Mouse (Mus musculus): ENCODE results near the gene Grem1. TPM values are rescaled to one million over a fixed set of nuclear protein-coding genes. Genes with fewer than 3 reads are reported as not detected.

Grem1 gene
- polyA plus RNA-seq (2015; fragmentation: Nextera tagmentation; extraction: Ambion mirVana): 2.3 and 3.3 TPM in 2 replicates

- ATAC-seq (ENCODE audit: low FRiP score, low TSS enrichment) (peak; percentile 45), DNase-seq (ENCODE audit: low spot score) (peak; percentile 34)
- Histone ChIP-seq H3K4me3 (ENCODE audit: low read depth, low read length) (peak within 1 kb of the TSS; percentile 45), H3K4me2 (replicated peaks; ENCODE audit: low read depth) (peak within 1 kb of the TSS; percentile 67), H3K9ac (ENCODE audit: low read length) (peak within 1 kb of the TSS; percentile 47), H3K27ac (replicated peaks) (peak within 1 kb of the TSS; percentile 24; the same call in 1 of the 2 replicates), H3K36me3 (ENCODE audit: control insufficient read depth, insufficient read depth, low read length) (no peaks in the 10 kb centered on the region), H3K9me3 (ENCODE audit: control insufficient read depth, low read length) (no peaks in the 10 kb centered on the region), H3K27me3 (ENCODE audit: control insufficient read depth, insufficient read depth, low read length) (no peaks in the 10 kb centered on the region; the same call in 1 of the 2 replicates), H3K4me1 (replicated peaks; ENCODE audit: control insufficient read depth, insufficient read depth) (peaks cover 2% of the 10 kb centered on the region; the same call in 1 of the 2 replicates)
- TF ChIP-seq CTCF (IDR thresholded peaks at IDR 0.05; ENCODE audit: low read depth) (no peak), EP300 (optimal IDR thresholded peaks at IDR 0.05) (no peak)
- WGBS: 1% methylated on average over 59 of the region's 64 CpGs
Observed at GRCm38 (mm10) chr2:113758311-113759161, at the start of gene Grem1. Grem1 (minus strand) TSS chr2:113758646.

GRCm38 (mm10) chr2:113807640-113808039 is 49.2 kb upstream of the Grem1 start:
- Histone ChIP-seq H3K4me1 (replicated peaks; ENCODE audit: control insufficient read depth, insufficient read depth) (no peaks in the 10 kb centered on the region), H3K9me3 (ENCODE audit: control insufficient read depth, low read length) (no peaks in the 10 kb centered on the region), H3K4me3 (ENCODE audit: low read depth, low read length) (no peak overlapping the region), H3K27me3 (ENCODE audit: control insufficient read depth, insufficient read depth, low read length) (no peaks in the 10 kb centered on the region), H3K4me2 (replicated peaks; ENCODE audit: low read depth) (no peak overlapping the region), H3K9ac (ENCODE audit: low read length) (no peak overlapping the region), H3K27ac (replicated peaks) (no peak overlapping the region), H3K36me3 (ENCODE audit: control insufficient read depth, insufficient read depth, low read length) (no peaks in the 10 kb centered on the region)
- 23% methylated on average over 9 of the region's 9 CpGs for WGBS
- DNase-seq (ENCODE audit: low spot score): peak; percentile 73
- no peak for ATAC-seq (ENCODE audit: low FRiP score, low TSS enrichment)
- TF ChIP-seq CTCF (IDR thresholded peaks at IDR 0.05; ENCODE audit: low read depth) (peak; percentile 81), EP300 (optimal IDR thresholded peaks at IDR 0.05) (no peak)

- Histone ChIP-seq H3K36me3 (ENCODE audit: control insufficient read depth, insufficient read depth, low read length) (no peaks in the 10 kb centered on the region), H3K9ac (ENCODE audit: low read length) (no peak overlapping the region), H3K27me3 (ENCODE audit: control insufficient read depth, insufficient read depth, low read length) (no peaks in the 10 kb centered on the region), H3K4me2 (replicated peaks; ENCODE audit: low read depth) (no peak overlapping the region), H3K4me3 (ENCODE audit: low read depth, low read length) (no peak overlapping the region), H3K27ac (replicated peaks) (no peak overlapping the region), H3K4me1 (replicated peaks; ENCODE audit: control insufficient read depth, insufficient read depth) (no peaks in the 10 kb centered on the region), H3K9me3 (ENCODE audit: control insufficient read depth, low read length) (no peaks in the 10 kb centered on the region)
- ATAC-seq (ENCODE audit: low FRiP score, low TSS enrichment) (no peak), DNase-seq (ENCODE audit: low spot score) (no peak)
- TF ChIP-seq CTCF (IDR thresholded peaks at IDR 0.05; ENCODE audit: low read depth) (no peak), EP300 (optimal IDR thresholded peaks at IDR 0.05) (no peak)
- WGBS: 60% methylated on average over 10 of the region's 10 CpGs
Observed at GRCm38 (mm10) chr2:113806851-113807577, 48.6 kb upstream of the Grem1 start.

GRCm38 (mm10) chr2:113805765-113806164 is 47.3 kb upstream of the Grem1 start:
- H3K36me3 ChIP-seq (ENCODE audit: control insufficient read depth, insufficient read depth, low read length): no peaks in the 10 kb centered on the region
- WGBS: 69% methylated on average over 4 of the region's 4 CpGs

GRCm38 (mm10) chr2:113803753-113804152 is 45.3 kb upstream of the Grem1 start:
- no peak overlapping the region for H3K4me3 ChIP-seq (ENCODE audit: low read depth, low read length)
- no peaks in the 10 kb centered on the region for H3K4me1 ChIP-seq (replicated peaks; ENCODE audit: control insufficient read depth, insufficient read depth)
- no peak overlapping the region for H3K4me2 ChIP-seq (replicated peaks; ENCODE audit: low read depth)
- no peak overlapping the region for H3K9ac ChIP-seq (ENCODE audit: low read length)
- TF ChIP-seq EP300 (optimal IDR thresholded peaks at IDR 0.05): no peak
- TF ChIP-seq CTCF (IDR thresholded peaks at IDR 0.05; ENCODE audit: low read depth): no peak
- no peaks in the 10 kb centered on the region for H3K9me3 ChIP-seq (ENCODE audit: control insufficient read depth, low read length)
- ATAC-seq (ENCODE audit: low FRiP score, low TSS enrichment): no peak
- DNase-seq (ENCODE audit: low spot score): no peak
- no peaks in the 10 kb centered on the region for H3K27me3 ChIP-seq (ENCODE audit: control insufficient read depth, insufficient read depth, low read length)
- H3K27ac ChIP-seq (replicated peaks): no peak overlapping the region
- 44% methylated on average over 1 of the region's 1 CpGs for WGBS
- no peaks in the 10 kb centered on the region for H3K36me3 ChIP-seq (ENCODE audit: control insufficient read depth, insufficient read depth, low read length)

More at GRCm38 (mm10) chr2:113805765-113806164, 47.3 kb upstream of the Grem1 start:
- Histone ChIP-seq H3K9ac (ENCODE audit: low read length) (no peak overlapping the region), H3K27ac (replicated peaks) (no peak overlapping the region), H3K4me3 (ENCODE audit: low read depth, low read length) (no peak overlapping the region), H3K4me2 (replicated peaks; ENCODE audit: low read depth) (no peak overlapping the region), H3K9me3 (ENCODE audit: control insufficient read depth, low read length) (no peaks in the 10 kb centered on the region), H3K4me1 (replicated peaks; ENCODE audit: control insufficient read depth, insufficient read depth) (no peaks in the 10 kb centered on the region), H3K27me3 (ENCODE audit: control insufficient read depth, insufficient read depth, low read length) (no peaks in the 10 kb centered on the region)
- TF ChIP-seq CTCF (IDR thresholded peaks at IDR 0.05; ENCODE audit: low read depth) (no peak), EP300 (optimal IDR thresholded peaks at IDR 0.05) (no peak)
- DNase-seq (ENCODE audit: low spot score): no peak
- ATAC-seq (ENCODE audit: low FRiP score, low TSS enrichment): no peak
